Mouse (Mus musculus) liver, postnatal 0 days (tissue): Measurements from ENCODE around the gene Mink1.

Experiments used
- CTCF ChIP-seq: sonication (generic); IDR thresholded peaks from 2 replicates; pipeline ENCODE4 v1.5.1; 2016; ENCODE audit warnings: antibody characterized with exemption, low read depth
- EP300 ChIP-seq: IDR thresholded peaks from 2 replicates; pipeline ENCODE4 v1.6.1; 2016; ENCODE audit warnings: antibody characterized with exemption, low read depth, mild to moderate bottlenecking

DNA sequence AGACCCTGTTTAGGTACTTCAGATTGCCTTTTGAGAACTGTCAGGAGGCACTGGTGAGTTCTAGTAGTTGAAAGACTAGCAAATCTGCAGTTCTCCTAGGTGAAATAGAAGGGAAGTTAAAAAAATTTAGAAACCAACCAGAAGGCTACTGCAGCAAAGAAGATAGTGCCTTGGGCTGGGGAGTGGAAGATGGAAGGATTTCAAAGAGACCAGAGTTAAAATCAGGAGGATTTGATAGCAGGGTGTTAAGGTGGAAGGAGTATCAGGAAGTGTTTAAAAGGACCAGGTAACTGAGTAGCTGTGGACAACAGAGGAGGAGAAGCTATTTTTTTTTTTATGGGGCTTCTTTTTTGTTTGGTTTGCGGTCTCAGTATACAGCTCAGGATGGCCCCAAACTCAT lies 75.1 kb downstream of the Mink1 start:
- no peak for TF ChIP-seq CTCF
- TF ChIP-seq EP300: no peak
